Mouse (Mus musculus) lung, postnatal 0 days (tissue): ENCODE data around the gene Dspp.

Experiments
- CTCF ChIP-seq: IDR thresholded peaks from 2 replicates; pipeline ENCODE4 v1.5.1; 2016; ENCODE audit warnings: antibody characterized with exemption, mild to moderate bottlenecking
- EP300 ChIP-seq: IDR thresholded peaks from 2 replicates; pipeline ENCODE4 v1.6.1; 2016; ENCODE audit warnings: antibody characterized with exemption, mild to moderate bottlenecking, control low read depth

DNA sequence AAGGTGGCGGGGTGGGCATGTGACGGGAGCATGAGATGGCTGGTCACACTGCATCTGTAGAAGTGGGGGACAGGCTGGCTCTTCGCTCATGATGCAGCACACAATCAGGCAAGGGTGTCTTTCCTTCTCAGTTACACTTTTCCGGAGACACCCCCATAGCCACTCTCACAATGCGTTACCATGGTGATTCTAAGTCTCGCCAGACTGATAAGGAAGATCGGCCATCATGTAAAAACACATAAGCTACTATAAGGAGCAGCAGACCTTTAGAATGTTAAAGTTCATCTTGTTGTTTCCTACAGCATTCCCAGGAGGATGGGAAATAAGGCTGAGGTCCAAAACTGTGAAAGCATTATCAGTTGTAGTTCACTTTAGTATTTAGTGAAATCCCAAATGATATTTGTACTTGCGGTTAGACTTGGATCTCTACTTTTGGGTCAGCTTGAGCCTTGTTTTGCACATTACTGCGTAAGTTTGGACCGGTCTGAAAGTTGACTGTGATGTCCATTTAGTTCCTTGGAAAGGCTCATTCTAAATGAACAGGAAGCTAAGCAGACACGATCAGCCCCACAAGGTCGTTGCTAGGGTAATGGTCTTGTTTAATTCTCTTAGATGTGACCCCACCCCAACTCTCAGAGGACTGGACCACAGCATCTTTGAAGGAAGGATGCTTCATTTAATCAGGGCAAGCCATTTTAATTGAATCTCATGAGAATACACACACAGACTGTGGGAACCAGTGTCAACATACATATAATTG lies 43.8 kb upstream of the Dspp start:
- no peak for TF ChIP-seq CTCF
- TF ChIP-seq EP300: no peak
